Mouse (Mus musculus) forebrain, embryonic 16.5 days (tissue): ENCODE results near the gene Notch2. TPM values are rescaled to one million over a fixed set of nuclear protein-coding genes. Genes with fewer than 3 reads are reported as not detected.
A peak's percentile ranks its signal among the peaks of the same experiment; 100 is the strongest.

Experiments used
- ATAC-seq: fragments of 200-750 bp; cut with Nextera tagmentation; 2 replicates; pipeline ENCODE4 v1.8.0; 2017; ENCODE audit warnings: mild to moderate bottlenecking, moderate library complexity
- H3K27ac ChIP-seq: fragments of 300-500 bp; sonication (generic); 2 replicates; pipeline ENCODE4 v1.5.1; 2014; ENCODE audit warnings: low read length, control low read depth
- H3K27me3 ChIP-seq: fragments of 300-500 bp; sonication (generic); replicated peaks from 2 replicates; pipeline ENCODE4 v1.6.1; 2014; ENCODE audit warnings: low read length; ENCODE audit not compliant: control insufficient read depth, insufficient read depth
- H3K36me3 ChIP-seq: fragments of 300-500 bp; sonication (generic); 2 replicates; pipeline ENCODE4 v1.6.1; 2014; ENCODE audit not compliant: control insufficient read depth, insufficient read depth
- H3K4me1 ChIP-seq: fragments of 300-500 bp; sonication (generic); replicated peaks from 2 replicates; pipeline ENCODE4 v1.6.1; 2014; ENCODE audit warnings: low read length; ENCODE audit not compliant: control insufficient read depth, insufficient read depth
- H3K4me2 ChIP-seq: fragments of 300-500 bp; sonication (generic); 2 replicates; pipeline ENCODE4 v1.6.1; 2014; ENCODE audit warnings: mild to moderate bottlenecking, low read length, control low read depth
- H3K4me3 ChIP-seq: fragments of 300-500 bp; sonication (generic); replicated peaks from 2 replicates; pipeline ENCODE4 v1.5.1; 2014; ENCODE audit warnings: mild to moderate bottlenecking, low read length, control low read depth
- H3K9ac ChIP-seq: fragments of 300-500 bp; sonication (generic); replicated peaks from 2 replicates; pipeline ENCODE4 v1.6.1; 2014; ENCODE audit warnings: low read depth, low read length, control low read depth
- H3K9me3 ChIP-seq: fragments of 300-500 bp; sonication (generic); 2 replicates; pipeline ENCODE4 v1.6.1; 2016; ENCODE audit warnings: low read length; ENCODE audit not compliant: control insufficient read depth
- WGBS: fragments of 180-500 bp; shearing (Covaris S2); extraction: QIAGEN DNeasy Blood & Tissue Kit; methylation state at CpG from one replicate; pipeline ENCODE4 v1.1.7; 2014; 5-methylcytosine and 5-hydroxymethylcytosine counted together
- polyA plus RNA-seq: library from polyadenylated mRNA; unstranded; fragments of >200 nt; fragmentation: Nextera tagmentation; extraction: Ambion mirVana; gene quantifications from 2 replicates; pipeline ENCODE4 v1.2.1, GENCODE M21; 2015

The Notch2 gene
- polyA plus RNA-seq, 1 experiment from 2014 or later, result 14.6 TPM

GRCm38 (mm10) chr3:98061661-98062330, 48.5 kb downstream of the Notch2 start:
- H3K4me2 ChIP-seq, result peak overlapping the region; percentile 14
- peak overlapping the region; percentile 77 for H3K27ac ChIP-seq
- peaks cover 43% of the 10 kb centered on the region for H3K4me1 ChIP-seq
- ATAC-seq, result 0 out of 2 replicates have a peak, but pooled peaks have one; percentile 3
- peak overlapping the region; percentile 38 for H3K9ac ChIP-seq
- H3K27me3 ChIP-seq, result no peaks in the 10 kb centered on the region
- H3K4me3 ChIP-seq, result no peak overlapping the region
- WGBS, result 25% methylated on average over 13 of the region's 13 CpGs
- H3K36me3 ChIP-seq, result no peaks in the 10 kb centered on the region
- H3K9me3 ChIP-seq, result no peaks in the 10 kb centered on the region

DNA sequence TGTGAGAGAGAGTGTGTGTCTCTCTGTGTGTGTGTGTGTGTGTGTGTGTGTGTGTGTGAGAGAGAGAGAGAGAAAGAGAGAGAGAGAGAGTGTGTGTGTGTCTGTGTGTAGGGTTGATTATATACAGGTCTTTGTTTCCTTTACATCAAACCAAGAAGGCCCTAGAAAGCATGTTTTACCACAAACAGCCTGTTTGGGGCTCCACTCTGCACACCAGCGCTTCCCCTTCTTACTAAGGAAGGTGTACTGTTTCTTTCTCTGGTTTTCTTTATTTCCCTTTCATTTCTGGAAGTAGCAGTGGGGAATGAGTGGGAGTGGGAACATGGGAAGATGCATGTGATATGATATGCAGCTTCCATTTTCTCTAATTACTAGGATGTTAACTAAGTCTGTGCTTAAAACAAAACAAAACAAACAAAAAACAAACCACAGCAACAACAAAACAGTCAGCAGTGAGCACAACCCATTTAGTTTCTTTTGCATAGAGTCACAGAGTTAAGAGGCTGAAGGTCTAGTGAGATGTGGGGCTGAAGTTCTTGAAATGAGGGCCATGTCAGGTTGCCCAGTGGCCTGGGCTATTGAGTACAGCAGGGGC, 49.4 kb downstream of the Notch2 start:
- Histone ChIP-seq H3K9me3 (no peaks in the 10 kb centered on the region), H3K4me3 (no peak overlapping the region), H3K27me3 (no peaks in the 10 kb centered on the region), H3K4me2 (peak overlapping the region; percentile 20; the same call in 1 of the 2 replicates), H3K4me1 (peaks cover 47% of the 10 kb centered on the region), H3K36me3 (no peaks in the 10 kb centered on the region), H3K27ac (peak overlapping the region; percentile 77), H3K9ac (peak overlapping the region; percentile 38)
- no peak for ATAC-seq
- 24% methylated on average over 1 of the region's 1 CpGs for WGBS

- H3K27me3 ChIP-seq, result no peaks in the 10 kb centered on the region
- peak; percentile 82 for ATAC-seq
- H3K27ac ChIP-seq, result peak overlapping the region; percentile 77
- no peak overlapping the region for H3K9ac ChIP-seq
- H3K4me2 ChIP-seq, result peak overlapping the region; percentile 26
- no peaks in the 10 kb centered on the region for H3K9me3 ChIP-seq
- H3K36me3 ChIP-seq, result no peaks in the 10 kb centered on the region
- 7% methylated on average over 8 of the region's 8 CpGs for WGBS
- H3K4me1 ChIP-seq, result peaks cover 53% of the 10 kb centered on the region
- H3K4me3 ChIP-seq, result no peak overlapping the region
These were observed 50.0 kb downstream of the Notch2 start for GRCm38 (mm10) chr3:98063186-98063771.

DNA sequence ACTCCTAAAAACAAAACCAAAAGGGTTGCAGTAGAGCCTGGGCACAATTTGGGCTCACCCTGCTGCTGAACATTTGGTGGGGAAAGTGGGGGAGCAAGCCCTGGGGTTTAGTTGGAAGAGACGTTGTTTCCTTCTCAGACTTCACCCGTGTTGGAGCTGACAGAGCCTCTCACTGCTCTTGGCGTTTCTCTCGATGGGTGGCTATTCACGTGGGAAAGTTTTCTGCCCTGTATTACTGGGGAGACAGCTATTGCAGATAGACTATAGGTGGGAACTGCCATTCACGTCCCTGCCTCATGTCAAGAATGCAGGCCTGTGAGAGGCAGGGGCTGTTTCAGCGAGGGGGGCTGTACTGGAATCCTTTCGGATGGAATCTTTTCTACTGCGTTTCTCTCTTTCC, 50.5 kb downstream of the Notch2 start:
- H3K27ac ChIP-seq, result peak overlapping the region; percentile 77
- no peak overlapping the region for H3K4me3 ChIP-seq
- WGBS, result 6% methylated on average over 9 of the region's 9 CpGs
- H3K36me3 ChIP-seq, result no peaks in the 10 kb centered on the region
- H3K4me1 ChIP-seq, result peaks cover 53% of the 10 kb centered on the region
- no peaks in the 10 kb centered on the region for H3K27me3 ChIP-seq
- no peaks in the 10 kb centered on the region for H3K9me3 ChIP-seq
- peak; percentile 52 for ATAC-seq
- H3K9ac ChIP-seq, result peak overlapping the region; percentile 30; the same call in 1 of the 2 replicates
- peak overlapping the region; percentile 26 for H3K4me2 ChIP-seq

DNA sequence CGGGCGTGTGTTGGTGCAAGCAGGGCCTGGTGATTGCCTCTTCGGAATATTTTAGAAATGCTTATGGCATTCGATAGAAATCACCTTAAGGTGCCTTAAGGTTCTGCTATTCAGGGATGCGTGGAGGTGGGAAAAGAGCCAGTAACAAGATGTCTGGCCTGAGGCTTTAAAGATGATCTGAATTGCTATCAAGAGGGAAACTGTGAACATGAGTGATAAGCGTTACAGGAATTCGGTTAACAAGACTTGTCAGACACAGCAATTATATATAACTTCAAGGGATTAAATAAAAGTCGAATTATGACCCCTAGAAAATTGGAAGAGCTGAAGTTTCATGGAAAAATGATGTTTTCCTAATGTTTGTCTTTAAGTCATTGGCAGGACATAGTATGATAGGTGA, 51.7 kb downstream of the Notch2 start:
- ATAC-seq, result no peak
- H3K27me3 ChIP-seq, result no peaks in the 10 kb centered on the region
- no peaks in the 10 kb centered on the region for H3K9me3 ChIP-seq
- no peak overlapping the region for H3K4me3 ChIP-seq
- no peak overlapping the region for H3K9ac ChIP-seq
- H3K27ac ChIP-seq, result peak overlapping the region; percentile 77
- 78% methylated on average over 8 of the region's 8 CpGs for WGBS
- peaks cover 51% of the 10 kb centered on the region for H3K4me1 ChIP-seq
- H3K36me3 ChIP-seq, result no peaks in the 10 kb centered on the region
- H3K4me2 ChIP-seq, result no peak overlapping the region

DNA sequence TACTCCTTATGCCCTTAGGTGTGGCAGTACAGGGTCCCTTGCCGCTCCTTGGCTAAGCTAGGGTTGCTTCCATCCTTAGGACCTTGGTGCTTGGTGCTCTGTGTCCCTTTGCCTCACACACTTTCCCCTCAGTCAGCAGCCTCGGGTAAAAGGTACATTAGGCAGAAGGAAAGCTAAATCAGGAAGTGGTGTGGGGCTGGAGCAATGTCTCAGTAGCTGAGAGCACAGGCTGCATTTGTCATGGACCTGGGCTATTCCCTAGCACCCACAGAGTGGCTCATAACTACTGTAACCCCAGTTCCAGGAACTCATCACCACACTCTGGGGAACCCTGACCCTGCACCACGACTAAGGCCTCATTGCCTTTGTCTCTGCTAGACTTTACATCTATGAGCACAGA, 53.1 kb downstream of the Notch2 start:
- no peaks in the 10 kb centered on the region; the same call in 1 of the 2 replicates for H3K36me3 ChIP-seq
- H3K27ac ChIP-seq, result no peak overlapping the region
- no peak for ATAC-seq
- H3K27me3 ChIP-seq, result no peaks in the 10 kb centered on the region
- H3K9ac ChIP-seq, result no peak overlapping the region
- 83% methylated on average over 3 of the region's 3 CpGs for WGBS
- no peaks in the 10 kb centered on the region for H3K9me3 ChIP-seq
- peaks cover 43% of the 10 kb centered on the region for H3K4me1 ChIP-seq
- H3K4me2 ChIP-seq, result no peak overlapping the region
- no peak overlapping the region for H3K4me3 ChIP-seq

GRCm38 (mm10) chr3:98067413-98067812, 54.1 kb downstream of the Notch2 start:
- no peak overlapping the region for H3K4me2 ChIP-seq
- H3K9me3 ChIP-seq, result no peaks in the 10 kb centered on the region
- no peak overlapping the region for H3K4me3 ChIP-seq
- no peaks in the 10 kb centered on the region for H3K27me3 ChIP-seq
- H3K36me3 ChIP-seq, result no peaks in the 10 kb centered on the region; the same call in 1 of the 2 replicates
- peaks cover 33% of the 10 kb centered on the region for H3K4me1 ChIP-seq
- H3K9ac ChIP-seq, result no peak overlapping the region
- no peak for ATAC-seq
- no peak overlapping the region for H3K27ac ChIP-seq
- 46% methylated on average over 3 of the region's 3 CpGs for WGBS

DNA sequence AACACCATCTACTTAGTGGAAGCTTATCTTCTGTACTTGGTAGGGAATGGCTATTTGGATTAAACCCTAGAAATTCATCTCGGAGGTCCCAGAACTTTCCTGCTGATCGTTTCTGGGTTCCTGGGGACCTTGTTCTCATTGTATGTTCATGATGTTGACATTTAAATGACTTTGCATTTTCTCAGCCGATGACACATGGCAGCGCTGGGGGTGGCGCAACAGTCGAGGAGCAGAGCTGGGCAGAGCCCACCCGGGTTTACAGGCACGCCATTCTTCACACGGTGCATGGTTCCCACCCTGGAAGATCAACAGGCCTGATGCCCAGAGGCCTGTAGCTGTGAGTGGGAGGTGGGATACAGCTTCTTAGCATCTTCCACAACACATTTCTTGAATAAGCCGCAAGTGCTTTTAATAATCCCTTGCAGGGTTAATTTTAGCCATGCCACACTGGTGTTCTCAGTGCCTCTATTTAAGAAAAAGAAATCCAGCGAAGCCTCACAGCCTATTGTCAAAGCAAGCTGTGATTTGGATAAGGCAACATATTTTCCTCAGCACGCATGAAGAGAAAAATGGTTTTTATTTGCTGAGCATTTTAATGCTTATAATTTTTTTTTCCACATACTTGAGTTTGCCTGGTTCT, 54.6 kb downstream of the Notch2 start:
- no peak overlapping the region for H3K9ac ChIP-seq
- H3K36me3 ChIP-seq, result no peaks in the 10 kb centered on the region; the same call in 1 of the 2 replicates
- H3K27ac ChIP-seq, result no peak overlapping the region; the same call in 1 of the 2 replicates
- 53% methylated on average over 12 of the region's 12 CpGs for WGBS
- no peak overlapping the region for H3K4me3 ChIP-seq
- no peaks in the 10 kb centered on the region for H3K9me3 ChIP-seq
- no peak for ATAC-seq
- H3K4me1 ChIP-seq, result peaks cover 28% of the 10 kb centered on the region
- no peaks in the 10 kb centered on the region for H3K27me3 ChIP-seq
- H3K4me2 ChIP-seq, result no peak overlapping the region

DNA sequence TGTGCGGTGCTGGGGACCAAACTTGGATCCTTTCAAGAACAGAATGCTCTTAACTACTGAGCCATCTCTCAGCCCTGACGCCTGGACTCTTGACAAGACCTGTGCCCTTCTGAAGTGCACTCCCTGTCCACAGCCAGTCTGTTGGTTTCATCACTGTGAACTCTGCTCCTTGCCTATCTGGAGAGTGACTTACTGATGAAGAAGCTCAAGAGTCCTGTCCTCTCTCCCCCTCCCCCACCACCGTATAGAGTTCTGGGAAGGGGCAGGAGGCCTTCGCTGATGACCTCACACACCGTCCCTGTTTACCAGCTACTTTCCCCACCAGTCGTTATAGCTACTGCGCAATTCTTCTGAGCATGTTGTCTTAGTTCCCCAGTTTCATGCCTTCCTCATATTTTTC, 55.8 kb downstream of the Notch2 start:
- 76% methylated on average over 7 of the region's 7 CpGs for WGBS
- Histone ChIP-seq H3K9me3 (no peaks in the 10 kb centered on the region), H3K36me3 (no peaks in the 10 kb centered on the region; the same call in 1 of the 2 replicates), H3K27ac (no peak overlapping the region), H3K4me2 (no peak overlapping the region), H3K27me3 (no peaks in the 10 kb centered on the region), H3K4me3 (no peak overlapping the region), H3K4me1 (peaks cover 16% of the 10 kb centered on the region), H3K9ac (no peak overlapping the region)
- ATAC-seq, result no peak
